Mouse (Mus musculus) kidney, adult 2 months (tissue): ENCODE data around the gene Pacrg.

Source experiments
- CTCF ChIP-seq: fragments of 200-500 bp; conservative IDR thresholded peaks from 2 replicates; pipeline ENCODE4 v1.5.1; 2011; ENCODE audit warnings: low read depth, mild to moderate bottlenecking, control low read depth, low read length, moderate library complexity, mixed read lengths; ENCODE audit not compliant: insufficient read depth, insufficient read length
- POLR2A ChIP-seq: fragments of 200-500 bp; IDR thresholded peaks from one replicate; pipeline ENCODE4 v1.6.1; 2011; ENCODE audit warnings: low read depth, low read length, control low read depth

DNA sequence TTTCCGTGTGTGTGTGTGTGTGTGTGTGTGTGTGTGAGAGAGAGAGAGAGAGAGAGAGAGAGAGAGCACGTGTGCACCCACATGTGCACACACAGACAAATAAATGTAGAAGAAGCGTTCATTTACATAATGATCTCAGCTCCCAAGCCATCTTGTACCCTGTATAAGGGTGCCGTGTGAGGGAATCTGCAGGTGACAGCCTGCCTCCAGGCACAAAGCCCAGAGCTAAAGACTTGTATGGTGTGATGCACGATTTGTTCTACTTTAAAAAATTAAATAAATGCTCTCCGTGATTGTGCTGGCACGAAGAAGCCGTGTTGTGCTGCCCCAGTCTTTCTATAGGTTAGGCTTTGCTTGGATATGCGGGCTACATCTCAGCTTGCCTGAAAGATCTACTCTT is 426.2 kb downstream of the Pacrg start:
- TF ChIP-seq POLR2A (no peak), CTCF (no peak)
